Mouse (Mus musculus) heart, postnatal 25 days (tissue): ENCODE data around the gene Melk. TPM values are rescaled to one million over a fixed set of nuclear protein-coding genes. Genes with fewer than 3 reads are reported as not detected.

Source experiments
- DNase-seq: peaks from one replicate; pipeline ENCODE4 v3.0.0; 2022; ENCODE audit warnings: low spot score
- intact Hi-C: fragments of 180-260 bp; cut with DNase I; formaldehyde crosslinking; loops from one replicate; pipeline ENCODE4 v1.15.1; 2025
- total RNA-seq, 2 experiments: library from RNA; stranded (reverse); gene quantifications; 2 replicates each; pipeline ENCODE4 v1.2.3; 2021

The Melk gene
- total RNA-seq, 2 experiments from 2014 or later, result 0.49 to 0.70 TPM

DNA sequence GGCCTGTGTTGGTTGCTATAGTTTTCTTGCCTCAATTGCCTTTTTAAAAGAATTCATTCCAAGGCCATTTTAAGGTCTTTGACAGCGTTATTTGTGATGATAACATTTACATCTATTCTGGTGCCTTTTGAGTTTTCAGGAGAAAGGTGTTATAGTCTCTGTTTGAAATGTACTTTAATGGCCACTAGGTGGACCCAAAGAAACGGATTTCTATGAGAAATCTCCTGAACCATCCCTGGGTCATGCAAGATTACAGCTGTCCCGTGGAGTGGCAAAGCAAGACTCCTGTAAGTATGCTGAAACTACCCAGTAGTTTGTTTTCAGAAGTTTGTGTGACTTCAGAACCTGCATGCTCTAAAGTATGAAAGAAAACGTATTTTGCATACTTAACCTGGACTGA, 24.8 kb downstream of the Melk start:
- no peak for DNase-seq
- intact Hi-C loops, result no loop called here

DNA sequence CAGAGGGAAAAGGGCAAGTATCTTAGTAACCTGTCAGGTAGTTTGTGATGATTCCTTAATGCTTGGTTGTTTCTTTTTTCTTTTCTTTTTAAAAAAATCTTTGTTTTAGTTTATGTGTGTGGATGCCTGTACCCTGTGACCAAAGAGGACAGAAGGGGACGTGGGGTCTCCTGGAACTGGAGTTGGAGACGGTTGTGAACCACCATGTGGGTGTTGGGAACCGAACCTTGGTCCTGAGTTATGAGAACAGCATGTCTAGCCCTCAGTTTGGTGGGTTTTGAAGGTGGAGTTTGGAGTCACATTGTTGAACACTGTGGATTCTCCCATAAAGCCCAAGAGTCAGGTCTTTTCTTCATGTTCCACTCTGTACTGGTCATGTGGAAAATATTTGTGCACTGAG, 26.0 kb downstream of the Melk start:
- intact Hi-C loops, result no loop called here
- no peak for DNase-seq

DNA sequence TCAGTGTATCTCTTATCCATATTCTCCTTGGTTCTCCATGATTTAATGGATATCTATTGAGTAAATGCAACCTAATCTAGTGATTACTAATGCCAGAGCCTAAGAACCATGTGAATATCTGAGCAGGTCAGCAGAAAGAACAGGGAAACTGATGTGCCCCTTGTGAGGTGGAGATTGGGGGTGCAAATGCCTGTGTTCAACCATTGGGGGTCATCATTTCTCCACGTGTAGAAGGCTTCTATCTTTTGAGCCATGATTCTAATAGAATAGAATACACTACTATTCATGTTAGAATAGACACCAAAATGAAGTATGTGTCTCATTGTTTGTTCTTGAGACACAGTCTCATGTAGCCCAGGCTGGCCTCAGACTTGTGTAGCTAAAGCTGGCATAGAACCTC, 27.3 kb downstream of the Melk start:
- intact Hi-C loops, result no loop called here

GRCm38 (mm10) chr4:44335006-44335405, 34.3 kb downstream of the Melk start:
- intact Hi-C loops, result no loop called here
- no peak for DNase-seq

More for the DNA sequence above, 27.3 kb downstream of the Melk start:
- no peak for DNase-seq

DNA sequence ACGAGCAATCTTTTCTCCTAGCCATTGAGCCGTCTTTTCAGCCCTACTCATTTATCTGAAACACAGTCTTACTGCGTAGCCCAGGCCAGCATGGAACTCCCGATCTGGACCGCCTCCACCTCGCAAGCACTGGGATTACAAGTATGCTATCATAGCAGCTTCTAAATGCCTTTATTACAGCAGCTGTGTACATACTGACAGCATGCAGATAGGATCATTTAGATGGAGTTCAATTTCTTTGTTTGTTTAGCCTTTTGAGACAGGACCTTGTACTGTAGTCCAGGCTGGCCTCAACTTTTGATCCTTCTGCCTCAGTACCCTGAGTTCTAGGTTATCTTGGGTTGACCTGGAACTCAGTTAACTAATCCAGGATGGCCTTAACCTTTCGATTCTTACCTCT, 61.0 kb downstream of the Melk start:
- no peak for DNase-seq
- intact Hi-C loops, result no loop called here

DNA sequence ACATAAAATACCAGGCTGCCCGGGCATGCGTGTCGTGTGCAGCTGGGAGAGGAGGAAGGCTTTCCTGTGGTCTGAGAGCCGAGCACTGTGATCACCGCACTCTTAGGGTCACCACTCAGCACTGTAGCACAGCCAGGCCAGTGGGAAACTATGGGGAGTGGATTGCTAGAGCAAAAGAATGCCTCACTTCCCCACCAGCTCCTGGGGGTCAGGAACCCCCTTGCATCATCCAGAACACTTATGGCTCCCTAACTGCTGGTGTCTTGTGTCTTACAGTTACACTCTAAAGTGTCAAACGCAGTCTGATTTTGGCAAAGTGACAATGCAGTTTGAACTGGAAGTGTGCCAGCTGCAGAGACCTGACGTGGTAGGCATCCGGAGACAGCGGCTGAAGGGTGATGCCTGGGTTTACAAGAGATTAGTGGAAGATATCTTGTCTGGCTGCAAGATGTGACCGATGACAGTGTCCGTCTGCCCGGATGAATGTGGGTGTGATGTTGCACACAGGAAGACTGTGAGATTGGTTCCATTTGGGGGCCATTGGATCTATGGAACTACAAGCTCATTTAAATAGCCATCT, 62.8 kb downstream of the Melk start:
- intact Hi-C loops, result no loop called here

GRCm38 (mm10) chr4:44392231-44393216, 91.8 kb downstream of the Melk start:
- intact Hi-C loops, result no loop called here
- DNase-seq, result no peak

More for the DNA sequence above, 62.8 kb downstream of the Melk start:
- no peak for DNase-seq

GRCm38 (mm10) chr4:44402607-44403006, 101.9 kb downstream of the Melk start:
- no peak for DNase-seq
- intact Hi-C loops, result no loop called here

- no peak for DNase-seq
- intact Hi-C loops, result no loop called here
Measured at GRCm38 (mm10) chr4:44404487-44404886, 103.8 kb downstream of the Melk start.

Other genes with a start within 250 kb of the Melk start
- 10 to 100 TPM; 25.7 to 28.7 TPM for gene Gne, start 216.7 kb upstream of the Melk start, total RNA-seq
- 10 to 100 TPM; 30.4 to 32.7 TPM for gene Rnf38, start 67.1 kb upstream of the Melk start, total RNA-seq